Mouse (Mus musculus) heart, adult 2 months (tissue): ENCODE data around the gene Zfp983. TPM values are rescaled to one million over a fixed set of nuclear protein-coding genes. Genes with fewer than 3 reads are reported as not detected.
"Not testable (repeated sequence)": the region's sequence is repeated elsewhere in the genome, so short reads cannot be mapped to it uniquely, and the experiment has no call there.

Experiments used
- DNase-seq, 2 experiments: peaks; one replicate each; pipeline ENCODE4 v3.0.0; 2021
- H3K27ac ChIP-seq: fragments of 200-600 bp; 2 replicates; pipeline ENCODE4 v1.8.1; 2022
- H3K27me3 ChIP-seq: fragments of 200-500 bp; 2 replicates; pipeline ENCODE4 v1.6.1; 2012; ENCODE audit warnings: mild to moderate bottlenecking, low read length, inconsistent platforms, mixed read lengths; ENCODE audit not compliant: control insufficient read depth, insufficient read depth
- H3K36me3 ChIP-seq: fragments of 200-500 bp; 2 replicates; pipeline ENCODE4 v1.6.1; 2012; ENCODE audit warnings: low read length, inconsistent platforms; ENCODE audit not compliant: control insufficient read depth, insufficient read depth
- H3K4me1 ChIP-seq: fragments of 200-500 bp; 2 replicates; pipeline ENCODE4 v1.6.1; 2011; ENCODE audit warnings: low read length; ENCODE audit not compliant: control insufficient read depth, insufficient read depth
- H3K4me3 ChIP-seq: fragments of 200-600 bp; 2 replicates; pipeline ENCODE4 v1.8.1; 2022
- H3K79me2 ChIP-seq: fragments of 200-500 bp; replicated peaks from 2 replicates; pipeline ENCODE4 v1.6.1; 2012; ENCODE audit warnings: mild to moderate bottlenecking, inconsistent platforms, low read length, moderate library complexity, mixed read lengths; ENCODE audit not compliant: control insufficient read depth, insufficient read depth
- H3K9ac ChIP-seq: fragments of 200-500 bp; 2 replicates; pipeline ENCODE4 v1.6.1; 2012; ENCODE audit warnings: low read depth, mild to moderate bottlenecking, control low read depth, inconsistent platforms, low read length, mixed read lengths
- CTCF ChIP-seq: fragments of 200-600 bp; IDR thresholded peaks from 2 replicates; pipeline ENCODE4 v1.8.1; 2022; ENCODE audit warnings: antibody characterized with exemption, mild to moderate bottlenecking, moderate library complexity
- EP300 ChIP-seq: fragments of 200-500 bp; IDR thresholded peaks from 2 replicates; pipeline ENCODE4 v1.6.1; 2011; ENCODE audit warnings: low read depth, low read length, control low read depth; ENCODE audit not compliant: insufficient read depth
- POLR2A ChIP-seq: fragments of 200-500 bp; IDR thresholded peaks from 2 replicates; pipeline ENCODE4 v1.6.1; 2011; ENCODE audit warnings: mild to moderate bottlenecking, low read depth, low read length, control low read depth; ENCODE audit not compliant: insufficient read depth
- WGBS: fragments of 180-500 bp; shearing (Covaris S2); methylation state at CpG from one replicate; pipeline ENCODE4 v1.1.7; 2018; 5-methylcytosine and 5-hydroxymethylcytosine counted together
- intact Hi-C: fragments of 180-260 bp; cut with DNase I; formaldehyde crosslinking; loops from one replicate; pipeline ENCODE4 v1.15.1; 2025
- polyA plus RNA-seq: library from polyadenylated mRNA; depleted of rRNA; stranded (reverse); fragments of >200 nt; gene quantifications from 2 replicates; pipeline ENCODE4 v1.2.3, GENCODE M21; 2012
- total RNA-seq, 2 experiments: library from RNA; stranded (reverse); gene quantifications; 2 replicates each; pipeline ENCODE4 v1.2.3; 2021

Gene Zfp983
- total and polyA plus RNA-seq, 3 experiments, result 0.35 to 2.4 (median 2.1) TPM

DNA sequence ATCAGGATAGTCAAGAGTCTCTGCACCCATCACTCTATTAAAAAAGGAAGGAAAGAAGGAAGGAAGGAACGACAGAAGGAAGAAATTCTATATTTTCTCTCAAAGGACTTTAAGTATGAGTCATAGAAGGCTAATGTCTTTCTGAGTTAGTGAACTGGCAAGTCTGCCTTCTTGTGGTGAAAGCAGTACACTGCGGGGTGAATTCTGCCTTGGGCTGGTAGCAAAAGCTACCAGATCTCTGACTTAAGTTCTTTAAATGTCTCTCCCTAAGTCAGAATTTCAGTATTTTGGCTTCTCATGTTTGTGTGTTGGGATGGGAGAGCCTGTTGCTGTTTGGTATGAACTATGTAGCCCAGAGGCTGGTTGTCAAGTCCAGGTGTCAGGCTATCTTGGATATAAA lies 488 bp upstream of the Zfp983 start:
- no peaks in the 10 kb centered on the region for H3K27me3 ChIP-seq
- intact Hi-C loops, result no loop called here
- H3K79me2 ChIP-seq, result no peaks in the 10 kb centered on the region
- H3K4me1 ChIP-seq, result peaks cover 2% of the 10 kb centered on the region; the same call in 1 of the 2 replicates
- 21% methylated on average over 2 of the region's 2 CpGs for WGBS
- peak overlapping the region; percentile 46 for H3K4me3 ChIP-seq
- peak overlapping the region; percentile 59 for H3K27ac ChIP-seq
- DNase-seq, result peak in 1 of 2 experiments; percentile 17
- TF ChIP-seq POLR2A, result no peak
- peak; percentile 64 for TF ChIP-seq CTCF
- TF ChIP-seq EP300, result no peak
- no peaks in the 10 kb centered on the region for H3K36me3 ChIP-seq
- peak overlapping the region; percentile 64 for H3K9ac ChIP-seq

DNA sequence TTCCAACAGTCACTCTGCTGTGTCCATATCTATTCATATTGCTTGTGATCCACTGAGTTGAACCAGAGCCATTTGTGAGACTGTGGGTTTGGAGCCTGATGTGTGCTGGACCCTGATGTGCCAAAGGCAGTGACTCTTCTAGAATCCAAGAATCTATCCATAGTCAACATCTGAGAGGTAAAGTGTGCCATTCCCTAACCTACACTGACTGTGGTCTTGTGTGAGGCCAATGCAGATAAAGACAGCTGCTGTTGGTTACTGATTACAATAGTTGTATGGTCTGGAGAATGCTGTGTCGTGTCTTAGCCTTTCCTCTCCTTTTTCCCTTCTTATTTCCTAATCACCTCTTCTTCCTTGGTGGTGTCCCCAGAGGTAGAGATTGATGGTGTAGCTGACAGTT lies 28.4 kb downstream of the Zfp983 start:
- 12% methylated on average over 1 of the region's 1 CpGs for WGBS
- DNase-seq, H3K9ac ChIP-seq, intact Hi-C loops, H3K27ac ChIP-seq, H3K4me3 ChIP-seq, H3K79me2 ChIP-seq, H3K36me3 ChIP-seq, H3K4me1 ChIP-seq, H3K27me3 ChIP-seq: not testable (repeated sequence)

DNA sequence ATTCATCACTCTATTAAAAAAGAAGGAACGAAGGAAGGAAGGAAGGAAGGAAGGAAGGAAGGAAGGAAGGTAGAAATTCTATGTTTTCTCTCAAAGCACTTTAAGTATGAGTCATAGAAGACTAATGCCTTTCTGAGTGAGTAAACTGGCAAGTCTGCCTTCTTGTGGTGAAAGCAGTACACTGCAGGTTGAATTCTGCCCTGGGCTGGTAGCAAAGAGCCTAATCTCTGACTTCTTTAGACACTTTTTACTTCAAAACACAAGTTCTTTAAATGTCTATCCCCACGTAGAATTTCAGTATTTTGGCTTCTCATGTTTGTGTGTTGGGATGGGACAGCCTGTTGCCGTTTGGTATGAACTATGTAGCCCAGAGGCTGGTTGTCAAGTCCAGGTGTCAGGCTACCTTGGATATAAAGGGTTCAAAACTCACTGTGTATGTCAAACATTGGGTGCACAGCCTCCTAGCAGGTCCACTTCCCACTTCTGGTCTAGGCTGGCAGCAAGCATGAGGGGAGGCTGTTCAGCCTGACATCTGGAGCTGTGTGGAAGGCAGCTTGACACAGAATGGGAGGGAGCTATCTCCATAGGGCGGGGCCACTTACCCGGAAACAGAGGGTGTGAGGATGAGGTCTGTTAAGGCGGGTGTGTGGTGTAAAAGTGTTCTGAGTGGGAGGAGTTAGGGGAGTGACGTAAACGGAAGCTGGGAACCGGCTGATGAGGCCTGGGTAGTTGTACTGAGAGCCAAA lies 29.0 kb downstream of the Zfp983 start:
- intact Hi-C loops, result no loop called here
- DNase-seq, result peak; percentile 84 to 90
- 1% methylated on average over 9 of the region's 9 CpGs for WGBS

DNA sequence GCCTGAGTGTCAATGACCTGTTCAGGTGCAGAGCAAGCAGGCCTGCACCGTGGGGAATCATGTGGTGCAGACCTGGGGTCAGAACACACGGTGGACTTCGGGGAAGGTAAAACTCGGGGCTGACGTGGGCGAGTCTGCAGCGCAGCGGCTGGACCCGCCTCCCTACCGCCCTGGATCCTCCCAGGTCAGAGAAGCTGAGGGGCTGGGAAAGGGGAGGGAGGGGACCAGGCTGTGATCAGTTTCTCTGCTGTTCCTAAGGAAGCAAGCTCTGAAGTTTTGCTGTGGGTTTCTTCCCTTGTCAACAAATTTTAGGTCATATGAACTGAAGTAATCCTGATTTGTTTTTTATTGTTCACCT lies 29.6 kb downstream of the Zfp983 start:
- H3K79me2 ChIP-seq, intact Hi-C loops, H3K4me1 ChIP-seq, H3K36me3 ChIP-seq, DNase-seq, H3K27me3 ChIP-seq: not testable (repeated sequence)
- Histone ChIP-seq H3K27ac (peak overlapping the region; percentile 70), H3K4me3 (peak overlapping the region; percentile 61), H3K9ac (peak overlapping the region; percentile 42)
- WGBS, result under 1% methylated on average over 10 of the region's 10 CpGs

More for the DNA sequence above, 29.0 kb downstream of the Zfp983 start:
- no peaks in the 10 kb centered on the region for H3K79me2 ChIP-seq
- peak; percentile 83 for TF ChIP-seq CTCF
- TF ChIP-seq EP300, result no peak
- peak; percentile 64 for TF ChIP-seq POLR2A
- no peaks in the 10 kb centered on the region for H3K27me3 ChIP-seq
- H3K27ac ChIP-seq, result peak overlapping the region; percentile 70
- H3K36me3 ChIP-seq, result no peaks in the 10 kb centered on the region
- peaks cover 4% of the 10 kb centered on the region; the same call in 1 of the 2 replicates for H3K4me1 ChIP-seq
- peak overlapping the region; percentile 58 for H3K9ac ChIP-seq
- peak overlapping the region; percentile 61 for H3K4me3 ChIP-seq

DNA sequence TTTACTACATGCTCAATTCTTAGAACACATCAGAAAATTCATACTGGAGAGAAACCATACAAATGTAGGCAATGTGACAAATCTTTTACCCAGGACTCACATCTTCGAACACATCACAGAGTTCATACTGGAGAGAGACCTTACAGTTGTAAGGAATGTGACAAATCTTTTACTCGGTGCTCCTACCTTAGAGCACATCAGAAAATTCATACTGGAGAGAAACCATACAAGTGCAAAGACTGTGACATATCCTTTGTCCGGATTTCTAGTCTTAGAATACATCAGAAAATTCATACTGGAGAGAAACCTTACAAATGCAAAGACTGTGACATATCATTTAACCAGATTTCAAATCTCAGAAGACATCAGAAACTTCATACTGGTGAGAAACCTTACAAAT lies 41.1 kb downstream of the Zfp983 start, which contains the start of gene Gm10226:
TSS of gene Gm10226 (plus strand) at position 301 of the 400 bp plus-strand sequence.
- H3K36me3 ChIP-seq, result no peaks in the 10 kb centered on the region
- 90% methylated on average over 3 of the region's 3 CpGs for WGBS
- TF ChIP-seq EP300 (no peak), POLR2A (no peak), CTCF (no peak)

DNA sequence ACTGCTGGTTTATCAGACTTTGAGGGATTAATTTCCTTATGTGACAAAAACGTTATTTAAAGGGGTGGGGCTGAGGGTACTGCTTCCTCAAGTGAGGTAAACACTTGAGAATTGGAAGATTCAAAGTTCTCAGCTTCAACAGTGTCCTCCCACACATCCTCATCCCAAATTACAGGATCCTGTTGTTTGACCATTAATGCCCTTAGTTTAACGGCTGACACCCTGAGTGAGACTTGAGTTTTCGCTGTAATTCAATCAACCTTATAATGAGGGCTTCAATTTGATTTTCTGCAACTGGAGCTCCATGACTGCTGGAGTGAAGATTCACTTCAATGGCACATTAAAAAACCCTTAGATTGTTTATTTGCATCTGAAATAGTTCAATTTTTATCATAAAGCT lies 42.9 kb downstream of the Zfp983 start:
- DNase-seq, result no peak
- Histone ChIP-seq H3K4me3 (no peak overlapping the region), H3K27ac (no peak overlapping the region), H3K4me1 (no peaks in the 10 kb centered on the region), H3K27me3 (no peaks in the 10 kb centered on the region), H3K79me2 (no peaks in the 10 kb centered on the region), H3K36me3 (no peaks in the 10 kb centered on the region), H3K9ac (no peak overlapping the region)
- TF ChIP-seq CTCF (no peak), EP300 (no peak), POLR2A (no peak)
- WGBS, result 63% methylated on average over 3 of the region's 3 CpGs
- intact Hi-C loops, result loop anchor here (2.0 kb wide), 1 partner anchor 31 kb away; no protein-coding TSS in a partner anchor

More for the DNA sequence above, 41.1 kb downstream of the Zfp983 start, which contains the start of gene Gm10226:
- Histone ChIP-seq H3K27me3 (no peaks in the 10 kb centered on the region), H3K4me3 (no peak within 1 kb of the TSS), H3K27ac (no peak within 1 kb of the TSS), H3K4me1 (no peaks in the 10 kb centered on the region), H3K9ac (no peak within 1 kb of the TSS), H3K79me2 (no peaks in the 10 kb centered on the region)
- DNase-seq, result no peak
- intact Hi-C loops, result no loop called here
